Mouse (Mus musculus) megakaryocyte, adult 5-6 weeks (primary cell): ENCODE data around the gene Csrp2. TPM values are rescaled to one million over a fixed set of nuclear protein-coding genes. Genes with fewer than 3 reads are reported as not detected.

ENCODE experiments used
- ATAC-seq: 2 replicates; pipeline ENCODE4 v1.8.0; 2016; ENCODE audit warnings: mild to moderate bottlenecking, inconsistent platforms; ENCODE audit not compliant: poor library complexity, severe bottlenecking
- total RNA-seq, 2 experiments: library from RNA; stranded (forward) in 1 of 2; stranded (reverse) in 1 of 2; fragments of 153-499, 151-499 nt in 1 of 2; fragments of 221-1000, 200-1000 nt in 1 of 2; gene quantifications; 2 replicates each; pipeline versions ENCODE4 v1.2.3 to v1.2.4; 2015 to 2017

Gene Csrp2
- total RNA-seq, 2 experiments from 2014 or later, result 57.9 to 176 TPM

GRCm38 (mm10) chr10:110931161-110931912 is 11.7 kb downstream of the Csrp2 start:
- 0 out of 2 replicates have a peak, but pooled peaks have one; percentile 2 for ATAC-seq

- ATAC-seq, result peak; percentile 97
These were observed 12.4 kb downstream of the Csrp2 start for GRCm38 (mm10) chr10:110931913-110932560.

- no peak for ATAC-seq
These were observed 14.0 kb downstream of the Csrp2 start for GRCm38 (mm10) chr10:110933584-110933983.

GRCm38 (mm10) chr10:110935081-110935480 is 15.5 kb downstream of the Csrp2 start:
- ATAC-seq, result no peak

GRCm38 (mm10) chr10:110935669-110936068 is 16.1 kb downstream of the Csrp2 start:
- no peak for ATAC-seq

GRCm38 (mm10) chr10:110938361-110938760 is 18.8 kb downstream of the Csrp2 start:
- no peak for ATAC-seq

GRCm38 (mm10) chr10:110938841-110939549 is 19.4 kb downstream of the Csrp2 start:
- no peak for ATAC-seq

- no peak for ATAC-seq
These were observed 20.1 kb downstream of the Csrp2 start for GRCm38 (mm10) chr10:110939717-110940116.

- ATAC-seq, result no peak
These were observed 21.3 kb downstream of the Csrp2 start for GRCm38 (mm10) chr10:110940740-110941398.

- ATAC-seq, result no peak
These were observed 22.4 kb downstream of the Csrp2 start for GRCm38 (mm10) chr10:110941968-110942367.

- no peak for ATAC-seq
These were observed 23.2 kb downstream of the Csrp2 start for GRCm38 (mm10) chr10:110942806-110943205.

- ATAC-seq, result no peak
These were observed 24.6 kb downstream of the Csrp2 start for GRCm38 (mm10) chr10:110944175-110944574.

GRCm38 (mm10) chr10:110945966-110946365 is 26.4 kb downstream of the Csrp2 start:
- 0 out of 2 replicates have a peak, but pooled peaks have one; percentile 15 for ATAC-seq

- ATAC-seq, result no peak
These were observed 28.0 kb downstream of the Csrp2 start for GRCm38 (mm10) chr10:110947574-110947973.

- no peak for ATAC-seq
These were observed 31.5 kb downstream of the Csrp2 start for GRCm38 (mm10) chr10:110951112-110951511.

GRCm38 (mm10) chr10:110951748-110952147 is 32.2 kb downstream of the Csrp2 start:
- no peak for ATAC-seq

GRCm38 (mm10) chr10:110952271-110952670 is 32.7 kb downstream of the Csrp2 start:
- no peak for ATAC-seq

- no peak for ATAC-seq
These were observed 33.4 kb downstream of the Csrp2 start for GRCm38 (mm10) chr10:110952937-110953451.

- no peak for ATAC-seq
These were observed 39.3 kb downstream of the Csrp2 start for GRCm38 (mm10) chr10:110958879-110959278.

GRCm38 (mm10) chr10:110959781-110960180 is 40.2 kb downstream of the Csrp2 start:
- ATAC-seq, result no peak

- ATAC-seq, result no peak
These were observed 41.3 kb downstream of the Csrp2 start for GRCm38 (mm10) chr10:110960841-110961240.
